Mouse (Mus musculus) ES-Bruce4 (cell line): Measurements from ENCODE around the gene Rrp12.

ENCODE experiments used
- CTCF ChIP-seq: IDR thresholded peaks from one replicate; pipeline ENCODE4 v1.8.1; 2011; ENCODE audit warnings: low read depth, low read length
- POLR2A ChIP-seq: IDR thresholded peaks from one replicate; pipeline ENCODE4 v1.8.1; 2011; ENCODE audit warnings: low read length; ENCODE audit not compliant: insufficient read depth

DNA sequence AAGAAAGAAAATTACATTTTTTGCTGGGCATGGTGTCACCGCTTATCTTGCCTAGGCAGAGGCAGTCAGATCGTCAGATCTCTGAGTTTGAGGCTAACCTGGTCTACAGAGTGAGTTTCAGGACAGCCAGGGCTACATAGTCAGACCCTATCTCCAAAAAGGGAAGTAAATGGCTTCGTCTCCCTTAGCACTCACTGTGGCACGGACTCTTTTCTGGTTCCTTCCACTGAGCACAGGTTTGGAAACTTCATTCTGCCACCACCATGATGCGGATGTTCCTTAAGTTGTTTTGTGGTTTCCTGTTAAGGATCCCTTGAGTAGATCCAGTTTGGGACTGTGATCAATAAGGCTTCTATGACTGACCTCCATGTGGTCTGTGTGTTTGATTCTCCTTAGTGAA lies 71.0 kb downstream of the Rrp12 start:
- TF ChIP-seq POLR2A: no peak
- TF ChIP-seq CTCF: no peak
